Mouse (Mus musculus) limb, embryonic 10.5 days (tissue): ENCODE measurements around the gene Fjx1. TPM values are rescaled to one million over a fixed set of nuclear protein-coding genes. Genes with fewer than 3 reads are reported as not detected.
A peak's percentile ranks its signal among the peaks of the same experiment; 100 is the strongest.

Experiments
- DNase-seq: peaks from one replicate; pipeline ENCODE4 v3.0.0-alpha.2; 2017; ENCODE audit warnings: low spot score
- H3K27ac ChIP-seq: fragments of 300-500 bp; sonication (generic); 2 replicates; pipeline ENCODE4 v1.5.1; 2016; ENCODE audit warnings: mild to moderate bottlenecking
- H3K27me3 ChIP-seq: fragments of 300-500 bp; sonication (generic); 2 replicates; pipeline ENCODE4 v1.6.1; 2016; ENCODE audit warnings: low read depth, mild to moderate bottlenecking; ENCODE audit not compliant: poor library complexity, severe bottlenecking
- H3K36me3 ChIP-seq: fragments of 300-500 bp; sonication (generic); 2 replicates; pipeline ENCODE4 v1.6.1; 2016; ENCODE audit warnings: mild to moderate bottlenecking, moderate library complexity
- H3K4me1 ChIP-seq: fragments of 300-500 bp; sonication (generic); 2 replicates; pipeline ENCODE4 v1.6.1; 2016
- H3K4me3 ChIP-seq: fragments of 300-500 bp; sonication (generic); 2 replicates; pipeline ENCODE4 v1.5.1; 2016; ENCODE audit warnings: mild to moderate bottlenecking, moderate library complexity
- H3K9me3 ChIP-seq: fragments of 300-500 bp; sonication (generic); replicated peaks from 2 replicates; pipeline ENCODE4 v1.6.1; 2016; ENCODE audit warnings: mild to moderate bottlenecking
- WGBS: fragments of 180-500 bp; shearing (Covaris S2); methylation state at CpG from one replicate; pipeline ENCODE4 v1.1.7; 2016; 5-methylcytosine and 5-hydroxymethylcytosine counted together
- polyA plus RNA-seq: library from polyadenylated mRNA; unstranded; fragments of >200 nt; fragmentation: Nextera tagmentation; extraction: Ambion mirVana; gene quantifications from 2 replicates; pipeline ENCODE4 v1.2.1, GENCODE M21; 2016

The Fjx1 gene
- 16.0 and 16.4 TPM in 2 replicates for polyA plus RNA-seq

DNA sequence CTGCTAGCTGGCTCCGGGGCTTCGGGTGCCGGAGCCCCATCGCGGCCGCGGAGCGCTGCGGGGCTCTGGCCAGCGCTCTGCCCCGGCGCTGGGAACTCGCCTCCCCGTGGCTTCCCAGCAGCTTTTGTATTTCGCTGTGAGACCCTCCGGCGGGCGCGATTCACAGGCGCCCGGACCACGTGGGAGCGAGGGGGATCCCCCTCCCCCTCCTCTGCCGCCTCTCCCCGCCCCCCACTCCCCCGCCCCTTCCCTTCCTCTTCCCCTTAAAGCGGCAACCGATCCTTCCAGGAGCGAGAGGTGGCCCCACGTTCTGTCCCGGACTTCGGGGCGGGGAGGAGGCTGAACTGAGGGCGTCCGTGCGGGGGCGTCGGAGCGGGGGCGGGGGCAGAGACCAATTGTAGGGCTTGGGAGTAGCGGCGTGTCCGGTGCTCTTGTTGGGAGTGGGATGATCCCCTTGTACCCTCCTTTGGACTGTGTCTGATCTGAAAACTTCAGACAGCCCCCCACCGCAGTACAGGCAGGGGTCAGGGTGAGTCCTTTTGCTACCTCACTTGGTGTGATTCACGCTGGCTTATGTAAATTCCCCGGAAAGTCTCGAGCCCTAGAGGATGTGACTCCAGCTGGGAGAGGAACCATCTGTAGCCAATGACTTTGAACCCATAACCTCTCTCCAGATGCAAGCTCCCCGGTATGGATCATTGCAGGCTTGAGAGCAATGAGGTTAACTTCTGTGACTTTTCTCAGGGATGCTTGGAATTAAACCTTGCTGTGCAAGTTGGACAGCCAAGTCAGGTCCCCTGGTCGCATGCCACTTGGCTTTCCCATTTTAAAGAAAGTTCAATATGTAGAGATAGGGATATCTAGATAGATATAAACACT, at the start of gene Fjx1:
Gene Fjx1 (minus strand): TSS at position 829 of the 879 bp plus-strand sequence.
- 0 out of 2 replicates have a peak, but pooled peaks cover 10% of the 10 kb centered on the region for H3K27me3 ChIP-seq
- WGBS = under 1% methylated on average over 47 of the region's 49 CpGs
- DNase-seq = peak; percentile 91
- H3K36me3 ChIP-seq = 0 out of 2 replicates have a peak, but pooled peaks cover 2% of the 10 kb centered on the region
- no peaks in the 10 kb centered on the region for H3K9me3 ChIP-seq
- peak within 1 kb of the TSS; percentile 82 for H3K4me3 ChIP-seq
- peaks cover 44% of the 10 kb centered on the region for H3K4me1 ChIP-seq
- H3K27ac ChIP-seq = peak within 1 kb of the TSS; percentile 97

DNA sequence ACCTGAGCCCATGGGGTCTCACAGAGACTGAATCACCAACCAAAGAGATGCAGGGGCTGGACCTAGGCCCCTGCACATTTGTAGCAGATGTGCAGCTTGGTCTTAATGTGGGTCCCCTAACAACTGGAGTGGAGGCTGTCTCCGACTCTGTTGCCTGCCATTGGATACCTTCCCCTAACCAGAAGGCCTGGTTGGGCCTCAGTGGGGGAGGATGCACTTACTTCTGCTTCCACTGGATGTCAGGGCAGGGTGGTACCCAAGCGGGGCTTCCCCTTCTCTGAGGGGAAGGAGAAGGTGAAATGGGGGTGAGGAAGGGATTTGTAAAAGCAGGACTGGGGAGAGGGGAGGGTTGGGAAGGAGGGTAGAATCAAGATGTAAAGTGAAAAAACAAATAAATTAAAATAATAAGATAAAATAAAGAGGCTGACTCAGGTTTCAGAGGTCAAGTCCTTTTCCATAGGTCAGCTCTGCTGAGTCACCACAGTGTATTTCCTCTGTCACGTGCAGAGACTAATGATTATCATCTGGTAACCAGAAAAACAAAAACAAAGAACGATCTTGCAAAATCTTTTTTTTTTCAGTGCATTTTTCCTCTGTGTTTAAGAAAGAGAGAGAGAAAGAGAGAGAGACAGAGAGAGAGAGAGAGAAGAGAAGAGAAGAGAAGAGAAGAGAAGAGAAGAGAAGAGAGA, 47.8 kb upstream of the Fjx1 start:
- Histone ChIP-seq H3K9me3 (no peaks in the 10 kb centered on the region), H3K27me3 (no peaks in the 10 kb centered on the region), H3K4me3 (no peak overlapping the region), H3K36me3 (no peaks in the 10 kb centered on the region), H3K27ac (no peak overlapping the region), H3K4me1 (0 out of 2 replicates have a peak, but pooled peaks cover 3% of the 10 kb centered on the region)
- 51% methylated on average over 4 of the region's 4 CpGs for WGBS
- DNase-seq = no peak

DNA sequence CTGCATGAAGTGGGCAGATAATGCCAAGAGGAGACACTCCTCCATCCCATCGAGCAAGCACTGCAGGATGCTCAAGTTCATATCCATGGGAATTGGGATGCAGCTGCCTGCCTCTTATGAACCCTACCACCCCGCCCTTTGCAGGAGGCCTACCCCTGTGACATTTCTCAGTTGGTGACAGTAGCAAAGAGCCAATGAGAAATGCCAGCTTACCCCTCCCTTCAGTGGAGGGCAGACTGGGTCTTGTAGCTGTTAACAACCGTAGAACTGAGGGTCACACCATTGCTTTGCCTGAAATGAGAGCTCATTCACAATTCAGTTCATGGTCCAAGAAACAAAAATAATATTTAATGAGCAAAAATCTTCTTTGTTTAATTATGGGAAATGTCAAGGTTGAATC, 28.4 kb upstream of the Fjx1 start:
- peaks cover 10% of the 10 kb centered on the region; the same call in 1 of the 2 replicates for H3K4me1 ChIP-seq
- DNase-seq = no peak
- no peak overlapping the region for H3K4me3 ChIP-seq
- H3K36me3 ChIP-seq = no peaks in the 10 kb centered on the region
- 71% methylated on average over 3 of the region's 3 CpGs for WGBS
- no peak overlapping the region for H3K27ac ChIP-seq
- no peaks in the 10 kb centered on the region for H3K27me3 ChIP-seq
- no peaks in the 10 kb centered on the region for H3K9me3 ChIP-seq

DNA sequence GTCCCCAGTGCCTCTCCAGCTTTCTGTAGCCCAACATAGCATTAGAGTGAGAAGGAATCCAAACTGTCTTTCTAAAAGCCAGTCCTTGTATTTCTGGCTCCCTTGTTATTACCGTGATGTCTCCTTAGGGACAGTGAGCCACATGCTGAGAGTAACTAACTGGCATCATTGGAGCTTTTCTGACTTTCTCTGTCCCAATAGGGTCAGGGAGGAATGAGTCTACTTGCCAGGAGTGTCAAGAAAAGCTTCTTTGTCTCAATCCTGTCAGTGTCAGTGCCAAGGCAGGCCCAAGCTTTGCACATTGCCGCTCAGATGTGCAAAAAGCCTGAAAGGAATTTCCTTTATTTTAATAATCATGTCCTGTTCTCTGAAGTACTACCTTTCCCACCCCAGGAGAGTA, 23.8 kb upstream of the Fjx1 start:
- WGBS = 84% methylated on average over 2 of the region's 2 CpGs
- H3K27me3 ChIP-seq = no peaks in the 10 kb centered on the region
- H3K27ac ChIP-seq = no peak overlapping the region
- H3K4me3 ChIP-seq = no peak overlapping the region
- no peaks in the 10 kb centered on the region for H3K9me3 ChIP-seq
- no peak for DNase-seq
- no peaks in the 10 kb centered on the region for H3K36me3 ChIP-seq
- H3K4me1 ChIP-seq = peaks cover 1% of the 10 kb centered on the region; the same call in 1 of the 2 replicates

DNA sequence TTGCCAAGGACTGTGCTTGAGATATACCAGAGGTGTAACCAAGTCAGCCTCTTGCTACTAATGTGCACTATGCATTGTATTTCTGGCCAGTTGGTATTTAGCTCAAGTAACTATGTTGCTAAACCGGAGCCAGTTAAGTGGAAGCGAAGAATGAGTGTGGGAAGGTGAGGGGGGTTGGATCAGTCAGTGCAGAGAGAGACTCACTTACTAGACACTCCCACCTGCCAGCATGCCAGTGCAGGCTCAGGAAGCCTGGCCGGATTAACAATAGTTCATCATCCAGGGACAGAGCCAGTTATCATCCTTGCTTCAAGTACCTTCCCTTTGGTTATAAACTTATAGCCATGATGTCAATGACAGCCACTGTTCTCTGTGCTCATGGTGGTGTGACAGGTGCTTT, 16.3 kb upstream of the Fjx1 start:
- H3K4me1 ChIP-seq = peaks cover 5% of the 10 kb centered on the region; the same call in 1 of the 2 replicates
- WGBS = 79% methylated on average over 3 of the region's 3 CpGs
- no peak overlapping the region for H3K27ac ChIP-seq
- DNase-seq = no peak
- H3K36me3 ChIP-seq = no peaks in the 10 kb centered on the region
- H3K9me3 ChIP-seq = no peaks in the 10 kb centered on the region
- H3K4me3 ChIP-seq = no peak overlapping the region
- no peaks in the 10 kb centered on the region for H3K27me3 ChIP-seq

DNA sequence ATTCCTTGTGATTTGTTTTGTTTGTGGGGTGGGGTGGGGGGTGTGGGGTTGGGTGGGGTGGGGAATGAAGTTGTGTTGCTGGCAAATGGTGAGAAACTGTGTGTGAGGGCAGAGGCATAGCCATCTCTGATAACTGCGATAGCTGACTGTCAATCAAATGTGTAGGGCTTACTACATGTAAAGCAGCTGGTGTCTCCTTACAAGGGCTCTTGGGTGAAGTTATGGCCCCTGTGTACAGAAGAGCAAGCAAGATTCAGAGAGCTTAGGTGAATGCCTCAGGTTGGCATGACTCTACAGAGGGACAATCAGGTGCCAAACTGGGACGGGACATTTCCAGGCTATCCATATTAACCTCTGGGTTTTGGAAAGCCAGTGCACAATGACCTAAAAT, 12.0 kb upstream of the Fjx1 start:
- Histone ChIP-seq H3K4me3 (no peak overlapping the region), H3K9me3 (no peaks in the 10 kb centered on the region), H3K4me1 (peaks cover 5% of the 10 kb centered on the region; the same call in 1 of the 2 replicates), H3K27ac (no peak overlapping the region), H3K27me3 (no peaks in the 10 kb centered on the region), H3K36me3 (no peaks in the 10 kb centered on the region)
- DNase-seq = no peak
- 92% methylated on average over 2 of the region's 2 CpGs for WGBS

DNA sequence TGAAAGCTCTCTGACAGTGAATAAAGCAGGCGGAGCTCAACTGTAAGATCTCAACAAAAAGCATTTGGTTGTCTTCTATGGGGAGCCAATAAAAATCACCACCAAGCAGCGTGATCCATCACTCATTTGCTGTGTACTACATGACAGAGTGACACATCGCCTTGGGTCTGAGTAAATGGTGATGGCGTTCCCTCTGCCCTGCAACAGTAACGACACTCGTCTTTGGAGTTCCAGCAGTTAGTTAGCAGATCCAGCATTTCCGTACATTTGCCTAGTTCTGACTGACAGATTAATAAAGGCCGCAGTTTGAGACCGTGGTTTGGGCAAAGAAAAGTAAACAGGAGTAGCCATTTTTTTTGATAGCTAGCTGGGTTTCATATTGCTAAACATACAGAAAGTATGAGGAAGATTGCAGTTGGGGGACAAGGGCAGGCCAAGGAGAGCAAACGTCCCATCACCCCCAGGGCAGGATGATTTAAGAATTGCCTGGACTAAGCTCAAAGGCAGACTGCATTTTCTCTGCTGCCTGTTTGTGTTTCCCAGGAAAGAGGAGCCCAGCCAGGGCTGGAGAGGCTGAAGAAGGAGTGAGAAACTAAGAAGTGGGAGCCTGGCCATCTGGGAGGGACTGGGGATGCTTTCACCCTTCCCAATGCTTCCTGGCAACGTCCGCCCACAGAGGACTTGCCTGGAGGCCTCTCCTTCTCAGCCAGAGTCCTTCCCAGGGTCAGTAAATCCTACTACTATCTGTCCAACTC, 11.5 kb upstream of the Fjx1 start:
- H3K27ac ChIP-seq = no peak overlapping the region
- no peak for DNase-seq
- no peaks in the 10 kb centered on the region for H3K27me3 ChIP-seq
- no peaks in the 10 kb centered on the region for H3K9me3 ChIP-seq
- H3K4me3 ChIP-seq = no peak overlapping the region
- peaks cover 5% of the 10 kb centered on the region; the same call in 1 of the 2 replicates for H3K4me1 ChIP-seq
- no peaks in the 10 kb centered on the region for H3K36me3 ChIP-seq
- WGBS = 69% methylated on average over 12 of the region's 12 CpGs

DNA sequence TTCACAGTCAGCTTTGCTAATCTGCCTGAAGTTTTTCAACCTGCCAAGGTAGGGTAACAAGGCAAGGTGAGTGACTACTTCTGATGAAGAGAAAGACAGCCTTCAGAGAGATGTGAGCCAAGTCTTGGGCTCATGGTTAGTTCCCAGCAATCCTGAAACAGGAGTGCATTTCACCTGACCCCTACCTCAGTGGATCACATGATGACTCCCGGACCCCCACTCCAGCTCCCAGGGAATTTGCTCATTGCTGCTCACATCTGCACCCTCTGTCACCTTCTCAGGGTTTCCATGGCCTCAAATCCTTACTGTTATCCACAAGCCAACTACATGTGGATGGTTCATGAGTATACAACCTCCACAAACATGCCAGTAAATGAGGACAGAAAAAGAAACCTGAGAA, 9.2 kb upstream of the Fjx1 start:
- Histone ChIP-seq H3K27me3 (0 out of 2 replicates have a peak, but pooled peaks cover 10% of the 10 kb centered on the region), H3K9me3 (no peaks in the 10 kb centered on the region), H3K36me3 (no peaks in the 10 kb centered on the region), H3K27ac (no peak overlapping the region), H3K4me3 (no peak overlapping the region), H3K4me1 (peaks cover 5% of the 10 kb centered on the region; the same call in 1 of the 2 replicates)
- no peak for DNase-seq
- WGBS = 88% methylated on average over 1 of the region's 1 CpGs

DNA sequence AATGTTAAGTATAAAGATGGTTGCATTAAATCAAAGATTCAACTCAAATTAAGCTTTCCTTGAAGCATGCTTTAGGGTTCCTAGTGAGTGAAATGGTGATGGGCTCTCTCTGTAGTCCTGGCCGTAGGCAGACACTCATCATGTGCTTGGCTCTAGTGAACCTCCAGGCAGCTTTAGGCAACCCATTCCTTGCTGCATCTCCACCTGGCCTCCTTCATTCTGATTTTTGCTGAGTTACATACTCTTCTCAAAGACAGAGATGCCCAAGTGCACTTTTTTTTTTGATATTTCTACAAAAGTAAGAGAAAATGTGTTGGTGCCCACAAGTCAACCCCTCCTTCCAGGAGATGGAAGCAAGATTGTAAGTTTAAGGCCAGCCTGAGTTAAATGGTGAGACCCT, 2.8 kb upstream of the Fjx1 start:
- no peaks in the 10 kb centered on the region for H3K36me3 ChIP-seq
- H3K9me3 ChIP-seq = no peaks in the 10 kb centered on the region
- 0 out of 2 replicates have a peak, but pooled peaks cover 17% of the 10 kb centered on the region for H3K27me3 ChIP-seq
- no peak for DNase-seq
- no peak overlapping the region for H3K4me3 ChIP-seq
- no peak overlapping the region for H3K27ac ChIP-seq
- 72% methylated on average over 1 of the region's 1 CpGs for WGBS
- peaks cover 25% of the 10 kb centered on the region for H3K4me1 ChIP-seq

DNA sequence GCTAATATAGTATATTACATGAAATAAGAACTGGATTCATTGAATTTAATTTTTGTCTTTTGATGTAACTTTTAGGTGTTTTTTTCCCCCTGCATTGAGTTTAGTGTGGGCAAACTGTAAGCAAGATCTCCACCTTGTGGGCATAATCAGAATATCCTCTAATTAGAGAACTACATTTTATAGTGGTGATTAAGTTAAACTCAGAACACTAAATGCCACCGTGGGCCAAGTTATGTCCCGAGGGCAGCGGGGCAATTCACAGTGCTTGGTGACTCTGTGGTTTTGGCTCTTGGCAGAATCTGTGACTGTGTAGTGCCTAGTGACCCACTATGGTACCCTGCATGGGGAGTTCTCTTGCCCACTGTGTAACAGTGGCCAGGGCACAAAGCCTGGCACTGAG, 1.1 kb upstream of the Fjx1 start:
- H3K36me3 ChIP-seq = no peaks in the 10 kb centered on the region
- DNase-seq = peak; percentile 33
- H3K27me3 ChIP-seq = 0 out of 2 replicates have a peak, but pooled peaks cover 17% of the 10 kb centered on the region
- 42% methylated on average over 3 of the region's 3 CpGs for WGBS
- H3K9me3 ChIP-seq = no peaks in the 10 kb centered on the region
- H3K4me3 ChIP-seq = no peak overlapping the region
- H3K27ac ChIP-seq = no peak overlapping the region
- peaks cover 41% of the 10 kb centered on the region for H3K4me1 ChIP-seq

DNA sequence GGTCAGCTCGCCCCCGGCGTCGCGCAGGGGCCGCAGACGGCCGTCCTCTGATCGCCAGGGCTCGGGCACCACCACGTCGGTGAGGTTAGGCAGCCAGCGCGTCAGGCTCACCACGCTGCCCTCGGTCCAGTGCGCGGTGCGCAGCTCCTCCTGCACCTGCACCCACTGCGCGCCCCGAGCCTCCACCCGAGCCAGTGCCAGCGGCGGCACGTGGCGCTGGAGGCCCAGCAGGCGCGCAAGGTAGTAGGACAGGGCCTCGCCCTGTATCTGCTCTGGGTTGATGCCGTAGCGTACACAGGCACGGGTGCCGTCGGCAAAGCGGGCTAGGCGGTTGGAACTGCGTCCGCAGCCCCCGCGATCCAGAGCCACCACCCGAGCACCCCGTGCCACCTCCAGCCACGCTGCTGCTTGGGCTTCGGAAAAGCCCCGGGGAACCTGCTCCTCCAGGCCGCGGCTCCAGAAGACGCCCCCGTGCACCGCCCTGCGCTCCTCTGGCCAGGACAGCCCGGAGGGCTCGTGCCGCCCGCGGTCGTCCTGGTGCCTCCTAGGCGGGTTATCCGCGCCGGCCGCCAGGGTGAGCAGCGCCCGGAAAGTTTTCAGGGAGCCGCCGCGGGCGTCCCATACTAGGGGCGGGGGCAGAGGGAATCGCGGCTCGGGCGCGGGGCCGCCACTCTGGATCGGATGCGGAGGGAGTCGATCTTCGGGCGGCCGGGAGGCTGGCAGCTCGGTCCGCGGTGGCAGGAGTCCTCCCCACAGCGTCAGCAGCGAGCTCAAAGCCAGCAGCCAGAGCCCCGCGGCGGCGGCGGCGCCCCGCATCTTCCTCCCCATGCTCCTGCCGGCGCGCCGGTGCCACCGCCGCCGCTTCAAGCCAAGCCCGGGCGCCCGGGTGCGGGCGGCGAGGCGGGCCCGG, 1.3 kb downstream of the Fjx1 start:
- Histone ChIP-seq H3K4me1 (peaks cover 44% of the 10 kb centered on the region), H3K27ac (peak overlapping the region; percentile 97), H3K9me3 (no peaks in the 10 kb centered on the region), H3K36me3 (0 out of 2 replicates have a peak, but pooled peaks cover 2% of the 10 kb centered on the region), H3K27me3 (0 out of 2 replicates have a peak, but pooled peaks cover 7% of the 10 kb centered on the region), H3K4me3 (peak overlapping the region; percentile 82)
- DNase-seq = peak; percentile 77
- WGBS = under 1% methylated on average over 109 of the region's 109 CpGs
